Mouse (Mus musculus) lung, postnatal 4 days (tissue): ENCODE measurements around the gene Myb.
A peak's percentile ranks its signal among the peaks of the same experiment; 100 is the strongest.

Source experiments
- DNase-seq, 2 experiments: peaks; one replicate each; pipeline ENCODE4 v3.0.0; 2021

The Myb gene

GRCm38 (mm10) chr10:21118341-21118740, 42.4 kb downstream of the Myb start:
- no peak for DNase-seq

GRCm38 (mm10) chr10:21114459-21114858, 46.3 kb downstream of the Myb start:
- DNase-seq: no peak

DNA sequence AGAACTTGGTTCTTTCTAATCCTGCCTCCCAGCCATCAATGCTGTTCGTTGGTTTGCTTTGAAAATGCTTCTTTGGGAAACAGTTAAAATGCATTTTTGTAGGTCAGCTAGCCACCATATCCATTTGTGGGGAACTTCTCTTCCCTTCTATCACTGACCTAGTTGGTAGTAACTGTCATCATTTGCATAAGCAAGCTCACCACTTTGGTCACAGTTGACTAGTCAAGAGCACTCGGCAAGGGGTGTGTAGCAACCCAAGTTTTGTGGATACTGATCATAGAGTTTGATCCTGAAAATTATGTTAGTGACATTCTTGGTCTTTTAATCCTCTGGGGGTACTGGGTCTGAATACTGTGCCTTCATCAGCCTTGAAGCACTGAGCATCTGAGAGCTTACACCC, 48.1 kb downstream of the Myb start:
- no peak for DNase-seq

DNA sequence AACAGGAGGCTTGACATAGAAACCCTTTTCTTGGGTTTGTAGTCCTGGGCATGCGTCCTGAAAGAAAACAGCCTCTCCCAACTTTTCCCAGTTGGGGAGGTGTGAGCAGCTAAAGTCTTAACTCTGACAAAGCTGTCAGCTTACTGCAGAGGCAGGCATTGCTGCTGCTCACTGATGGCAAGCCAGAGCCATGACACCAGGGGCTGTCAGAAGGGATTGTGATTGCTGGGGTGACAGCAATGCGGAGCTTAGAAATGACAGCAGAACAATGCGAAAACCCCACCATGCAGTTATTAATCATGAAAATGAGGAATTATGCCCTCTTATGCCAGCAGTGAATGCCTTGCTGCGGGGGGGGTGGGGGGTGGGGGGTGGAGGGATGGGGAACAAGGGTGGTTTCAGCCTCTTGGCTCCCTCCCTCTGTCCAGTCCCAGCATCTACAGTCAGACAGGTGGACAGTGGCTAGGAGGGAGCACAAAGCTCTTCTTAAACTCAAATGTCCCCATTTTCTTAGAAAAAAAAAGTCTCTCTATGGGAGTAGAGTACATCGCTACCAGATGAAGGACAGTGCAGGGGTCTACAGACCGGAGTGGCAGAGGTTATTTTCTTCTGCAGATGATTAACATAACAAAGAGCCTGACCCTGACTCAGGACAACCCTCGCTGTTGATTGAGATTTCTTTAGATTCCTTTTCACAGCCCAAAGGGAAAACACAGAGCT, 51.3 kb downstream of the Myb start:
- no peak for DNase-seq

DNA sequence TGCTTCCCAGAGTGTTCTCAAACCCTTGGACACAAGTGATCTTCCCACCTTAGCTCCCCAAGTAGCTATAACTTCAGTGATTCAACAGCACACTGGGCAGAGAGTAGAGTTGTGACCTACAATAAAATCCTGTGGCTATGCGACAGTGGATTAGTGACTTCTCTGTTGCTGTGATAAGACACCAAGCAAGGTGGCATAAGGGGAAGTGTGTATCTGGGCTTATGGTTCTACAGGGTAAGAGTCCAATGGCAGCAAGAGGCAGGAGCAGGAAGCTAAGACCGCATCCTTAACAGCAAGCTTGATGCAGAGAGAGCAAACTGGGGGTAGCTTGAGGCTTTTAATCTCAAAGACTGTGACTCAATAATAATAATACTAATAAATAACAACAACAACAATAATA, 52.0 kb downstream of the Myb start:
- DNase-seq: no peak

DNA sequence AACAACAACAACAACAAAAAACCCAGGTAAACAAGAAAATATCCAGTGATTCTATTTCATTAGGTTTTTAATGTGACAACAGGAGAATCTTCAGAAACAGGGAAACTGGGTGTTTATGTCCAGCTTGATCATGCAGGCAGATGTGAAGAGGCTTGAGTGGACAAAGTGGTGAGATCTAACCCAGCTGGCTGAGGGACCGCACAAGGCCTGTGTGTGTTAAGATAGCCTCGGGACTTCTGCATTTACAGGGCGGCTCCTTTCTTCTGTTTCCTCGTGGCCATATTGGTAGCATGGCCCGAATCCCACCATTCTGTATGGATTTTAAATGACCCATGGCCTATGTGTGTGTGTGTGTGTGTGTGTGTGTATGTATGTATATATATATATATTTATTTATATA, 52.6 kb downstream of the Myb start:
- no peak for DNase-seq

GRCm38 (mm10) chr10:21105206-21105605, 55.6 kb downstream of the Myb start:
- no peak for DNase-seq

- DNase-seq: no peak
These were observed 58.1 kb downstream of the Myb start for GRCm38 (mm10) chr10:21102689-21103088.

DNA sequence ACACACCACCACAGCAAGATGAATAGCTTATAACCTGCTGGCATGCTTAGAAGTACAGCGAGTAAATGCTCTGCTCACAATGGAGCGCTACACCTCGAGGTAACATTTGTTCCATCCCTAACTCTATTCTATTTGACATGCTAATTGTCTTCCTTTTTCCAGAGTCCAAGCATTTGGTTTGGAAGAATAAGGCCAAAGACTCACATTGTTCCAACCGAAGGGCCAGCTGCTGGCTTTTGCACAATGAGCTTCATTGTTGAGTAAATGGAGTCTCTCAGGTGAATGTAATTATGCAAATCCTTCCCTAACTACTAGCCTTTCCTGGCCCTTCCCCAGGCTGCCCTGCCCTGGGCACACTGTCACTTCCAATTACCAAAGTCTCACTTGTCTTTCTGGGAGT, 58.8 kb downstream of the Myb start:
- no peak for DNase-seq

DNA sequence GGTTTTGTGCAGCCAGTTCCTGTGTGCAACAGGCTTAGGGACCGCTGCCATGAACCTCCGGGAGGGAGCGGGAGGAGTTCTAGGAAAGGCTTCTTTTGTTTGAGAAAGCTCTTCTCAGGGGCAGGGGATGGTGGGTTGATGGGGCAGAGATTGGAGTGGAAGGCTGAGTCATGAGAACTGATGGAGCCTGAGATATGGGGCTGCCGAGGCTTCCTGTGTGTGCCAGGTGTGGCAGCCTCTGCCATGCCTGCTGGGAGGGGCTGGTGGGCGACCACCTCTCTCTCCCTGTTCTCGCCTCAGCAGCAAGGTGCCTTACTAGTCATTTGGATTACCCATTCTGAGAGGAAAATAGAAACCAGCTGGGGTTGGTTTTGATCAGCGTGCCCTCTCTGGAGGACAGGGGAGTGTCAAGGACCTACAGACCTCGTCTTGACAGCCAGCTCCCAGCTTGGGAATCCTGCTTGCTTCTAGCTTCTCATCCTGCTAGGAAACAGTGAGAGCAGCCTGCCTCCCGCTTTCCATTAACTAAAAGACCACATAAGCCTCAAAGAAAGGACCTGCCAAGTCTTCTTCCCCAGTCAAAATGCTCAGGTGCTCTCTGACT, 60.0 kb downstream of the Myb start:
- DNase-seq: no peak

DNA sequence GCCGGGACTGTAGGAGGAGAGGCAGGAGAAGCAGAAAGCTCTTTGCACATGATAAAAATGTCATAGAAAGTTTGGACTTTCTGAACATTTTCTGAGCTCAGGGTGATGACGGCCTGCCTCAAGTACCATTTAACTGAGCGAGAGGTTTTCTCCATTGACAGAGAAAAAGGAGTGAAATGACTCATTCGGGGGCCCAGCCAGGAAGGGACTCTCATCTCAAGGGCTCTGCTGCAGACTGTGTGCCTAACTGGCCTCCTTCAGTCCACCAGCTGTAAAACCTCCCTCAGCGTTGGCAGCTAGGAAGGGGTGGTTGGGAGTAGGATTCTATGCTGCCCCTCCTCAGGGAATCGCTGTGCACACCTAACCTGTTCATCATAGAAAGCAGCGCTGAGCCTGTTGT, 61.3 kb downstream of the Myb start:
- no peak for DNase-seq

GRCm38 (mm10) chr10:21095541-21095940, 65.2 kb downstream of the Myb start:
- DNase-seq: no peak

GRCm38 (mm10) chr10:21094896-21095295, 65.9 kb downstream of the Myb start:
- no peak for DNase-seq

- DNase-seq: no peak
These were observed 67.5 kb downstream of the Myb start for GRCm38 (mm10) chr10:21093301-21093700.

GRCm38 (mm10) chr10:21092501-21093270, 68.1 kb downstream of the Myb start:
- DNase-seq: no peak

DNA sequence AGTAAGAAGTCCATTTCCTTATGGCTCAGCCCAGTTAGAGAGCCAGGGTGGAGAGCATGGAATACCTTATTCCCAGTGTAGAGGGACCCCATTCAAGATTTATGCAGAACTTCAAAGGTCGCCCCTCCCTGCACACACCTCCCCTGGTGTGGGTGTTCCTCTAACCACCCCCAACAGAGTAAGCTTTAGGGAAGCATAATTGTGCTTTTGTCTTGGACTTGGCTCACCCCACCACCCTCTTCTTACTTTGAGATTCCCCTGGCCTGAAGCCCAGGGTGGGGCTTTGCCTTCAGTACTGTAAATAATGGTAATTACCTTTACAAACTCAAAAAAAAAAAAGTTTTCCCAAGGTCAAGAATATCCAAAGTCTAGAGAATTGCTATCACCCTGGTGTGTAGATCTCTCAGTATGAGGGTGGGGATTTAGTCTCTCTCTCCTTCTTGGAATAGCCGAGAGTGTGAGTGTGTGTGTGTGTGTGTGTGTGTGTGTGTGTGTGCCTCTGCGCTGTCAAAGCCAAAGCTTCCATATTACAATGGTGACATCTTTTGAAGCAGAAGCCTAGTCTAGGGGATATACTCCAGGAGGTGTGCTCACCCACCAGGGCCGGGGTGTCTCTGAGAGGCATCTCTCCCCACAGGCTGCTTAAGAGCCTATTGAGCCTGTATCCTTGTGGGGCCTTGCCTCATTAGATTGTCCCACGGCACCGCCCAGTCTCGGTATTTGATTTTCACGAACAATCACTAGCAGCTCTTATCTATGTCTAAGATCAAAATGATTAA, 69.7 kb downstream of the Myb start:
- DNase-seq: no peak

DNA sequence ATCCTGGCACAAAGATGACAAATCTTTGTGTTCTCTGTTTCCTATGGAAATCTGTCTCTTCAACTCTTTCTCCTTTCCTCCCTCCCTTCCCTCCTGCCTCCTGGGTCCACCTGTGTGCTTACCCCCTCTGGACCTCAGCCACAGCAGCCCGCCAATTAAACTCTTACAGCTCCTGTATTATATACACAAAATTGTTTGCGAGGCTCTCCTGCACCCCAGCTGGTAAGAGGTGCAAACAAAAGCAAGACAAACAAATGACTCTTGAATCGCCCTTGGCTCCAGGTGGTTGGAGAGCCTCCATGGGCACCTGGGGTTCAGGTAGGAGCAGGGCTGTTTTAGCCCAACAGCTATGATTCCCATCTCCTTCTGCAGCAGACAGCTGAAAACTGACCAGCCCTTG, 71.2 kb downstream of the Myb start:
- DNase-seq: no peak

- no peak for DNase-seq
These were observed 73.1 kb downstream of the Myb start for GRCm38 (mm10) chr10:21087614-21088232.

DNA sequence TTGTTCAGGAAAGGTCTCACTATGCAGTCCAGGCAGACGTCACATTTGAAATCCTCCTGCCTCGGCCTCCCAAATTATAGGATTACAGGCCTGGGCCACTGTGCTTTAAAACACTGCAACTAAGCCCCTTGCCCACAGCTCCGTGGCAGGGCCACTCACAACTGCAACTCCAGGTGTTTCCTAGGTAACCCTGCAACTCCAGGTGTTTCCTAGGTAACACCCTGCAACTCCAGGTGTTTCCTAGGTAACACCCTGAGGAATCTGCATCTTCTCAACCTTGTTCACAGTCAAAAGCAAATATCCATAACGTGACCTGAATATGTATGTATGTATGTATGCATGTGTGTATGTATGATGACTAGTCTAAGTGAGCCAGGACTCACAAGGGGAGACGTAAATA, 75.7 kb downstream of the Myb start:
- no peak for DNase-seq

DNA sequence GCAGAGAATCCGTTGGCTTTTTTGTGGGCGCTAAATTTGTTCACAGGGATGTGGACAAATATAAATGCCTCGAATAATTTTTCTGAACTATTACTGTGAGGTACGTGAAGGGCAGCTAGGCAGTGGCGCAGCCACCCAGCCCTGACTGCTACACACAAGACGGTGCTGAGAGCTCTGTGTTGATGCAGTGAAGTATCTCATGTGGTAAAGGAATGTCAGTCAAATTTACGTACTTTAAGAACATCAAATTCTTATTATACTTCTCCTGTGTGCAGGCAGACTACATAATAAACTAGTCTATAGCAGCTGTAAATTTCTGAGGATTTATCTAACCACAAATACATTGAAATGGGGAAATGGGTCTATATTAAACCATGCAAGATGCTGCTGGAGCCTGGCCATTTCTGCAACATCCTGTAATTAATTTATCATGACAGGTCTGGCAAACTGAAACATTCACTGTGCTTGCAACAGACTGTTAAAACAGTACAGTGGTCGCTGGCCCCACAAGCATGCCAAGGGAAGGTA, 77.3 kb downstream of the Myb start:
- no peak for DNase-seq

DNA sequence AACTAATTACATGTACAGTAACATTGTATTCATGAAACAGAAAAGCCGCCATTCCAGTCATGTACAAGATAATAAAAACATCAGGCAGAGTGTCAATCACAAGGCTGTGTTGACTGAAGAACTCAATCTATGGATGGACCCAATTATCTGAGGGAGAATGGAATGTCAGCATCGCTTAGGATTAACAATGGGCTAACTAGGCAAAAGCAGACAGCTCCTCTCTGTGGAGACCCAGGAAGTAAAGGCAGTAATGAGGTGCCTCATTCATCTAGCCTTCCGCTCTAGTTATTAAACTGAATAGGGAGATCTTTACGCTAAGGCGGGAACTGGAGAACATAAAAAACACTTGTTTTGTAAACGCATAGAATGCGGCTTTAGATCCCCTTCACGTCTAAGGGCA, 78.3 kb downstream of the Myb start:
- no peak for DNase-seq

DNA sequence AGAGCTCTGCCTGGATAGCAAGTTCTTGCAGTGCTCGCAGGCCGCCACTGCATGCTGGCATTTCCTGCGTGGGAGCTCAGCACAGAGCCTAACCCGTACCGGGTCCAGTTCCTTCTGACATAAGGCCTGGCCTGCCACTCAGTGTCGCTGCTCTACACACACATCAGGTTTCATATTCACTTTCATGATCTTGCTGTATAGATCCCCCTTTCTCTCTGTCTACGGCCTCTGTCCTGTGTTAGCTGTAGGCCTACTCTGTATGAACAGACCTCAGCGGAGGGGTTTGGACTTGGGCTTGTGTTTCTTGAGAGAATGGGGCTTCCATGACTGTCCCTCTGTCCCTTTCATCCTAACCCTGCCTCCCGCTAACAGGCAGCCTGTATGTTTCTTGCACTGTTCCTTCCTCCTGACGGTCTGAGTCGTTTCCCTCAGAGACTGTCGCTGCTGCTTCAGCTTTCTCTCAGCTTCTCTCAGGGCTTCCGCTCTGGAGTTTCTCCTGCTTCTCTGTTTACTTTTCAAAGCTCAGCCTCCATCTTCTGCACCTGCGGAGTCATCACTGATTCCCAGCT, 83.5 kb downstream of the Myb start:
- peak; percentile 53 to 55 for DNase-seq
